Mouse (Mus musculus): Measurements from ENCODE around the gene Pebp1. TPM values are rescaled to one million over a fixed set of nuclear protein-coding genes. Genes with fewer than 3 reads are reported as not detected.

The Pebp1 gene
- polyA plus RNA-seq, 1 experiment from 2014 or later, result 576 TPM

- no peak for ATAC-seq (ENCODE audit: extremely low read depth, insufficient number of reproducible peaks, low FRiP score, low TSS enrichment)
- Histone ChIP-seq H3K4me1 (peaks cover 42% of the 10 kb centered on the region), H3K27ac (replicated peaks) (no peak overlapping the region), H3K4me3 (no peak overlapping the region), H3K27me3 (replicated peaks) (no peaks in the 10 kb centered on the region), H3K9ac (no peak overlapping the region), H3K9me3 (no peaks in the 10 kb centered on the region), H3K4me2 (no peak overlapping the region), H3K36me3 (peaks cover 51% of the 10 kb centered on the region)
- 46% methylated on average over 7 of the region's 7 CpGs for WGBS
These were observed 2.7 kb downstream of the Pebp1 start for GRCm38 (mm10) chr5:117284682-117285081.

- no peaks in the 10 kb centered on the region for H3K27me3 ChIP-seq (replicated peaks)
- ATAC-seq (ENCODE audit: extremely low read depth, insufficient number of reproducible peaks, low FRiP score, low TSS enrichment), result no peak
- H3K4me2 ChIP-seq, result no peak overlapping the region
- H3K4me3 ChIP-seq, result no peak overlapping the region
- no peak overlapping the region for H3K9ac ChIP-seq
- peaks cover 49% of the 10 kb centered on the region for H3K4me1 ChIP-seq
- WGBS, result 66% methylated on average over 9 of the region's 9 CpGs
- H3K36me3 ChIP-seq, result peaks cover 51% of the 10 kb centered on the region
- no peak overlapping the region for H3K27ac ChIP-seq (replicated peaks)
- H3K9me3 ChIP-seq, result no peaks in the 10 kb centered on the region
These were observed 3.4 kb downstream of the Pebp1 start for GRCm38 (mm10) chr5:117284029-117284428.

GRCm38 (mm10) chr5:117282360-117282759, 5.1 kb downstream of the Pebp1 start:
- no peak overlapping the region for H3K4me2 ChIP-seq
- peaks cover 45% of the 10 kb centered on the region for H3K4me1 ChIP-seq
- no peak overlapping the region for H3K4me3 ChIP-seq
- ATAC-seq (ENCODE audit: extremely low read depth, insufficient number of reproducible peaks, low FRiP score, low TSS enrichment), result no peak
- WGBS, result 86% methylated on average over 8 of the region's 8 CpGs
- H3K27me3 ChIP-seq (replicated peaks), result no peaks in the 10 kb centered on the region
- no peak overlapping the region for H3K27ac ChIP-seq (replicated peaks)
- H3K36me3 ChIP-seq, result peaks cover 51% of the 10 kb centered on the region
- no peaks in the 10 kb centered on the region for H3K9me3 ChIP-seq
- no peak overlapping the region for H3K9ac ChIP-seq

- WGBS, result 85% methylated on average over 10 of the region's 10 CpGs
- no peak overlapping the region for H3K4me2 ChIP-seq
- H3K9me3 ChIP-seq, result no peaks in the 10 kb centered on the region
- peaks cover 51% of the 10 kb centered on the region for H3K36me3 ChIP-seq
- H3K4me3 ChIP-seq, result no peak overlapping the region
- peaks cover 43% of the 10 kb centered on the region for H3K4me1 ChIP-seq
- H3K9ac ChIP-seq, result no peak overlapping the region
- H3K27ac ChIP-seq (replicated peaks), result no peak overlapping the region
- no peak for ATAC-seq (ENCODE audit: extremely low read depth, insufficient number of reproducible peaks, low FRiP score, low TSS enrichment)
- H3K27me3 ChIP-seq (replicated peaks), result no peaks in the 10 kb centered on the region
These were observed 5.9 kb downstream of the Pebp1 start for GRCm38 (mm10) chr5:117281536-117281935.

GRCm38 (mm10) chr5:117279669-117280050, 7.8 kb downstream of the Pebp1 start:
- peaks cover 37% of the 10 kb centered on the region for H3K36me3 ChIP-seq
- peaks cover 24% of the 10 kb centered on the region for H3K4me1 ChIP-seq
- no peaks in the 10 kb centered on the region for H3K9me3 ChIP-seq
- no peak for ATAC-seq (ENCODE audit: extremely low read depth, insufficient number of reproducible peaks, low FRiP score, low TSS enrichment)
- no peak overlapping the region for H3K4me2 ChIP-seq
- WGBS, result 35% methylated on average over 4 of the region's 4 CpGs
- no peaks in the 10 kb centered on the region for H3K27me3 ChIP-seq (replicated peaks)
- no peak overlapping the region for H3K4me3 ChIP-seq
- 0 out of 2 replicates have a peak overlapping the region, but pooled peaks have one; percentile 9 for H3K27ac ChIP-seq (replicated peaks)
- H3K9ac ChIP-seq, result no peak overlapping the region

- no peak overlapping the region for H3K4me2 ChIP-seq
These were observed 8.4 kb downstream of the Pebp1 start for GRCm38 (mm10) chr5:117278809-117279668.

GRCm38 (mm10) chr5:117277784-117278183, 9.6 kb downstream of the Pebp1 start:
- no peak overlapping the region for H3K9ac ChIP-seq
- no peak overlapping the region for H3K4me2 ChIP-seq
- H3K9me3 ChIP-seq, result no peaks in the 10 kb centered on the region
- no peak for ATAC-seq (ENCODE audit: extremely low read depth, insufficient number of reproducible peaks, low FRiP score, low TSS enrichment)
- H3K36me3 ChIP-seq, result peaks cover 20% of the 10 kb centered on the region
- peaks cover 21% of the 10 kb centered on the region for H3K4me1 ChIP-seq
- H3K27me3 ChIP-seq (replicated peaks), result no peaks in the 10 kb centered on the region
- WGBS, result 92% methylated on average over 6 of the region's 6 CpGs
- no peak overlapping the region for H3K27ac ChIP-seq (replicated peaks)
- H3K4me3 ChIP-seq, result no peak overlapping the region

More at GRCm38 (mm10) chr5:117278809-117279668, 8.4 kb downstream of the Pebp1 start:
- peaks cover 20% of the 10 kb centered on the region for H3K4me1 ChIP-seq
- no peak overlapping the region for H3K9ac ChIP-seq
- H3K27ac ChIP-seq (replicated peaks), result no peak overlapping the region
- WGBS, result 82% methylated on average over 15 of the region's 15 CpGs
- H3K4me3 ChIP-seq, result no peak overlapping the region
- H3K9me3 ChIP-seq, result no peaks in the 10 kb centered on the region
- no peaks in the 10 kb centered on the region for H3K27me3 ChIP-seq (replicated peaks)
- no peak for ATAC-seq (ENCODE audit: extremely low read depth, insufficient number of reproducible peaks, low FRiP score, low TSS enrichment)
- peaks cover 31% of the 10 kb centered on the region for H3K36me3 ChIP-seq

GRCm38 (mm10) chr5:117274817-117275216, 12.6 kb downstream of the Pebp1 start:
- no peak overlapping the region for H3K4me3 ChIP-seq
- no peak overlapping the region for H3K27ac ChIP-seq (replicated peaks)
- no peaks in the 10 kb centered on the region for H3K9me3 ChIP-seq
- no peak overlapping the region for H3K4me2 ChIP-seq
- no peak for ATAC-seq (ENCODE audit: extremely low read depth, insufficient number of reproducible peaks, low FRiP score, low TSS enrichment)
- 73% methylated on average over 5 of the region's 5 CpGs for WGBS
- H3K9ac ChIP-seq, result no peak overlapping the region
- H3K36me3 ChIP-seq, result peaks cover 5% of the 10 kb centered on the region; the same call in 1 of the 2 replicates
- no peaks in the 10 kb centered on the region for H3K27me3 ChIP-seq (replicated peaks)
- H3K4me1 ChIP-seq, result peaks cover 15% of the 10 kb centered on the region

- Histone ChIP-seq H3K9ac (no peak overlapping the region), H3K4me1 (peaks cover 3% of the 10 kb centered on the region; the same call in 1 of the 2 replicates), H3K36me3 (peaks cover 5% of the 10 kb centered on the region; the same call in 1 of the 2 replicates), H3K4me2 (no peak overlapping the region), H3K27me3 (replicated peaks) (no peaks in the 10 kb centered on the region), H3K9me3 (no peaks in the 10 kb centered on the region), H3K4me3 (no peak overlapping the region), H3K27ac (replicated peaks) (no peak overlapping the region)
- ATAC-seq (ENCODE audit: extremely low read depth, insufficient number of reproducible peaks, low FRiP score, low TSS enrichment), result no peak
- WGBS, result 86% methylated on average over 14 of the region's 14 CpGs
These were observed 15.5 kb downstream of the Pebp1 start for GRCm38 (mm10) chr5:117271945-117272344.

- Histone ChIP-seq H3K27ac (replicated peaks) (no peak overlapping the region), H3K36me3 (peaks cover 21% of the 10 kb centered on the region), H3K27me3 (replicated peaks) (no peaks in the 10 kb centered on the region), H3K4me2 (no peak overlapping the region), H3K4me3 (no peak overlapping the region), H3K4me1 (peaks cover 3% of the 10 kb centered on the region; the same call in 1 of the 2 replicates), H3K9me3 (no peaks in the 10 kb centered on the region), H3K9ac (no peak overlapping the region)
- ATAC-seq (ENCODE audit: extremely low read depth, insufficient number of reproducible peaks, low FRiP score, low TSS enrichment), result no peak
- 90% methylated on average over 12 of the region's 12 CpGs for WGBS
These were observed 18.0 kb downstream of the Pebp1 start for GRCm38 (mm10) chr5:117269395-117269794.

- WGBS, result 51% methylated on average over 5 of the region's 5 CpGs
- Histone ChIP-seq H3K9ac (no peak overlapping the region), H3K27me3 (replicated peaks) (no peaks in the 10 kb centered on the region), H3K4me3 (no peak overlapping the region), H3K9me3 (0 out of 2 replicates have a peak, but pooled peaks cover 2% of the 10 kb centered on the region), H3K4me1 (no peaks in the 10 kb centered on the region), H3K36me3 (peaks cover 27% of the 10 kb centered on the region), H3K27ac (replicated peaks) (no peak overlapping the region), H3K4me2 (no peak overlapping the region)
- ATAC-seq (ENCODE audit: extremely low read depth, insufficient number of reproducible peaks, low FRiP score, low TSS enrichment), result no peak
These were observed 18.7 kb downstream of the Pebp1 start for GRCm38 (mm10) chr5:117268749-117269148.

GRCm38 (mm10) chr5:117267913-117268312, 19.5 kb downstream of the Pebp1 start:
- Histone ChIP-seq H3K4me1 (no peaks in the 10 kb centered on the region), H3K27ac (replicated peaks) (no peak overlapping the region), H3K4me2 (no peak overlapping the region), H3K9me3 (0 out of 2 replicates have a peak, but pooled peaks cover 5% of the 10 kb centered on the region), H3K4me3 (no peak overlapping the region), H3K27me3 (replicated peaks) (no peaks in the 10 kb centered on the region), H3K36me3 (peaks cover 35% of the 10 kb centered on the region), H3K9ac (no peak overlapping the region)
- WGBS, result 76% methylated on average over 14 of the region's 14 CpGs
- ATAC-seq (ENCODE audit: extremely low read depth, insufficient number of reproducible peaks, low FRiP score, low TSS enrichment), result no peak
